Mouse (Mus musculus) kidney, embryonic 14.5 days (tissue): ENCODE measurements at regions not wholly inside any gene's neighbourhood (a gene's known extent, or its start where the extent isn't known, plus 50 kb on each side); places are given as distances from the start of the nearest gene placed in this dataset.

Experiments
- ATAC-seq: fragments of 200-750 bp; cut with Nextera tagmentation; 2 replicates; pipeline ENCODE4 v1.8.0; 2017; ENCODE audit warnings: moderate number of reproducible peaks, mild to moderate bottlenecking, moderate TSS enrichment, moderate library complexity; ENCODE audit not compliant: low FRiP score, low TSS enrichment
- H3K27ac ChIP-seq: fragments of 300-500 bp; sonication (generic); 2 replicates; pipeline ENCODE4 v1.5.1; 2014; ENCODE audit warnings: low read depth, mild to moderate bottlenecking, low read length, moderate library complexity, mixed read lengths
- H3K27me3 ChIP-seq: fragments of 300-500 bp; sonication (generic); 2 replicates; pipeline ENCODE4 v1.6.1; 2014; ENCODE audit warnings: mild to moderate bottlenecking, low read length; ENCODE audit not compliant: control insufficient read depth, insufficient read depth
- H3K36me3 ChIP-seq: fragments of 300-500 bp; sonication (generic); 2 replicates; pipeline ENCODE4 v1.6.1; 2014; ENCODE audit warnings: low read length, mixed read lengths; ENCODE audit not compliant: control insufficient read depth, insufficient read depth
- H3K4me1 ChIP-seq: fragments of 300-500 bp; sonication (generic); 2 replicates; pipeline ENCODE4 v1.6.1; 2014; ENCODE audit warnings: low read length, mixed read lengths; ENCODE audit not compliant: control insufficient read depth, insufficient read depth
- H3K4me2 ChIP-seq: fragments of 300-500 bp; sonication (generic); replicated peaks from 2 replicates; pipeline ENCODE4 v1.6.1; 2014; ENCODE audit warnings: low read depth, mild to moderate bottlenecking, low read length
- H3K4me3 ChIP-seq: fragments of 300-500 bp; sonication (generic); 2 replicates; pipeline ENCODE4 v1.5.1; 2014; ENCODE audit warnings: mild to moderate bottlenecking, low read length
- H3K9ac ChIP-seq: fragments of 300-500 bp; sonication (generic); 2 replicates; pipeline ENCODE4 v1.6.1; 2014; ENCODE audit warnings: low read depth, mild to moderate bottlenecking, low read length, moderate library complexity
- H3K9me3 ChIP-seq: fragments of 300-500 bp; sonication (generic); 2 replicates; pipeline ENCODE4 v1.6.1; 2016; ENCODE audit warnings: low read length; ENCODE audit not compliant: control insufficient read depth
- WGBS: fragments of 180-500 bp; shearing (Covaris S2); extraction: QIAGEN DNeasy Blood & Tissue Kit; methylation state at CpG from one replicate; pipeline ENCODE4 v1.1.7; 2014; 5-methylcytosine and 5-hydroxymethylcytosine counted together

DNA sequence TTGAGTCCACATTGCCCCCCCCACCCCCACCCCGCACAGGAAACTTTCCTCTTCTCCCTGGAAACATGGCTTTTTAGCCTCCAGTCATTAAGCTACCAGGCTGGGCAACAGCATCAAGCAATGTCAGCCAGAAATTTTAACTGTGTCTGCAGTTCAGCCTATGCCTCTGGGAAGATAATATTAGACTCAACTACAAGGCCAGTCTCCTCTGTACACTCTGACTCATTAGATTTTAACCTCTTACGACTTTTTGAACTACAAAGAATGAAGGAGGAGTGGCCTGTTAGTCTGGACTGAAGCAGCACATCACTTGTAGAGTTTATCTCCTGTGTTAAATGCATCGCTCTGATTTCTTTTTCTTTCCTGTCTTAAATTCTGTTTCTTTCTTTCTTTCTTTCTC, 50.3 kb upstream of the Ap1s2 start:
- Histone ChIP-seq H3K4me1 (no peaks in the 10 kb centered on the region), H3K27me3 (no peaks in the 10 kb centered on the region; the same call in 1 of the 2 replicates), H3K4me3 (no peak overlapping the region), H3K27ac (no peak overlapping the region), H3K9me3 (no peaks in the 10 kb centered on the region), H3K4me2 (no peak overlapping the region), H3K9ac (no peak overlapping the region), H3K36me3 (no peaks in the 10 kb centered on the region)
- 54% methylated on average over 3 of the region's 3 CpGs for WGBS
- ATAC-seq, result no peak
